Mouse (Mus musculus) liver, adult 2 months (tissue): ENCODE measurements around the gene Cdh16.

Experiments
- CTCF ChIP-seq: fragments of 200-500 bp; IDR thresholded peaks from 2 replicates; pipeline ENCODE4 v1.5.1; 2011; ENCODE audit warnings: low read depth, low read length, control low read depth
- POLR2A ChIP-seq: fragments of 200-500 bp; IDR thresholded peaks from 2 replicates; pipeline ENCODE4 v1.6.1; 2011; ENCODE audit warnings: low read length, control low read depth; ENCODE audit not compliant: insufficient read depth; ENCODE audit errors: extremely low read depth

DNA sequence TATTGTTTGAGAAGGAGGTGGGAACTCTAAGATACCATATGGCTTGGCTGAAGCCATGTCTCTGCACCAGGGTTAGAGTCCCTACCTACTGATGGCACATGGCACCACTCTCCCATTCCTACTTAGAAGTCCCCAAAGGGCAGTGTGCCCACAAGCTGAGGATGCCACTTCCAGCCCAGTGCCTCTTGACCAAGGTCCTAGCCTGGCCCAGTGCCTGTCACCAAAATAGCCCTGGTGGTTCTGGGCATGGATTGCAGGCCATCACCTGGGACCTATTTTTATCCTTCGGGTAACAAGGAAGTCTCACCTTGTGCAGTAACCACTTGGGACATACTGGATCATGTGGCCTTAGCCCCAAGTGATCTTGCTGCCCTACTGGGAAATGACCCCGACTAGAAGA lies 16.3 kb downstream of the Cdh16 start:
- TF ChIP-seq CTCF, result no peak
- no peak for TF ChIP-seq POLR2A
